Mouse (Mus musculus) T-helper 2 cell (primary cell): ENCODE measurements around the gene Ccl1.

ENCODE experiments used
- in situ Hi-C: fragments of 300-600 bp; cut with MboI, MseI; formaldehyde crosslinking; loops from one replicate; pipeline ENCODE4 v1.15.1; 2025; ENCODE audit warnings: high pct_unique_total_duplicates

Gene Ccl1

DNA sequence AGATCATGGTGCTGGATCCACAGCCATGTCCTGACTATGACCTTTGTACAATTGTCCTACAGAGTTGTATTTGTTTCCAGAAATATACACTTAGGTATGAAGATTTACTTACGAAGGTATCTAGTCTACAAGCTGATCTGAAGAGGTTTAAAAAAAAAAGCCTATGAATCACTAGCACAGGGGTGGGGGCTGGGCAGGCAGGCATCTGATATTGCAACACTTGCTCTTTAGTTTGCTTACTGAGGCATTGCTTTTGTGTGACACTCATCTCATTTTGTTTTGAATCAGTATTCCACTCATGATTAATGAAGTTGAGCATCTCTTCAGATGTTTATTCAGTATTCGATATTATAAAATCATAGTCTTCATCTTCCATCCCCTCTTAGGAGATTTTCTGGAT lies 169.3 kb downstream of the Ccl1 start:
- in situ Hi-C loops, result no loop called here

DNA sequence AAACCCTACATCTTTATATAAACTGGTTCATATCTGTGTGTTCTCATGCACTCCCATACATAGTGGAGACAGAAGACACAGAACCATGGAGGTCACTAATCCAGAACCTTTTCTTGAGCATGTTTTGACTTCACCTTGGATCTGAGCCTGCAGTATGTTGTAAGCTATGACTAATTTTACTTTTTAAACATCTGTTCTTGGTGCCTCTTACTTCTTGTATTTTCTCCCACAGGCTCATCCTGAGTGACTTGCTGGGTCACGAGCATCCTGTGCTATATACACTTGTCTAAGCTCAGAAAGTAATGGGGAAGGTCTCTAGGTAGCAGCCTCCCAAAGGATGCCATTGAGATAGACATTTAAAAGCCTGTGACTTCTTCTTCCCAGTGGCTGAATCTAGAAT lies 172.5 kb downstream of the Ccl1 start:
- in situ Hi-C loops, result no loop called here
